Mouse (Mus musculus) embryonic facial prominence, embryonic 10.5 days (tissue): Measurements from ENCODE around the gene Tyrobp. TPM values are rescaled to one million over a fixed set of nuclear protein-coding genes. Genes with fewer than 3 reads are reported as not detected.

ENCODE experiments used
- DNase-seq: peaks from one replicate; pipeline ENCODE4 v3.0.0-alpha.2; 2017; ENCODE audit warnings: low spot score
- H3K27ac ChIP-seq: fragments of 300-500 bp; sonication (generic); replicated peaks from 2 replicates; pipeline ENCODE4 v1.5.1; 2016; ENCODE audit warnings: mild to moderate bottlenecking
- H3K27me3 ChIP-seq: fragments of 300-500 bp; sonication (generic); replicated peaks from 2 replicates; pipeline ENCODE4 v1.6.1; 2016; ENCODE audit warnings: low read depth, mild to moderate bottlenecking; ENCODE audit not compliant: poor library complexity, severe bottlenecking
- H3K36me3 ChIP-seq: fragments of 300-500 bp; sonication (generic); replicated peaks from 2 replicates; pipeline ENCODE4 v1.6.1; 2016; ENCODE audit warnings: mild to moderate bottlenecking, moderate library complexity
- H3K4me1 ChIP-seq: fragments of 300-500 bp; sonication (generic); 2 replicates; pipeline ENCODE4 v1.6.1; 2016
- H3K4me3 ChIP-seq: fragments of 300-500 bp; sonication (generic); 2 replicates; pipeline ENCODE4 v1.5.1; 2016; ENCODE audit warnings: mild to moderate bottlenecking, moderate library complexity
- H3K9me3 ChIP-seq: fragments of 300-500 bp; sonication (generic); 2 replicates; pipeline ENCODE4 v1.6.1; 2016; ENCODE audit warnings: mild to moderate bottlenecking
- WGBS: fragments of 180-500 bp; shearing (Covaris S2); methylation state at CpG from one replicate; pipeline ENCODE4 v1.1.7; 2016; 5-methylcytosine and 5-hydroxymethylcytosine counted together
- polyA plus RNA-seq: library from polyadenylated mRNA; unstranded; fragments of >200 nt; fragmentation: Nextera tagmentation; extraction: Ambion mirVana; gene quantifications from 2 replicates; pipeline ENCODE4 v1.2.1, GENCODE M21; 2016

Tyrobp gene
- polyA plus RNA-seq, 1 experiment from 2014 or later, result 15.4 TPM

DNA sequence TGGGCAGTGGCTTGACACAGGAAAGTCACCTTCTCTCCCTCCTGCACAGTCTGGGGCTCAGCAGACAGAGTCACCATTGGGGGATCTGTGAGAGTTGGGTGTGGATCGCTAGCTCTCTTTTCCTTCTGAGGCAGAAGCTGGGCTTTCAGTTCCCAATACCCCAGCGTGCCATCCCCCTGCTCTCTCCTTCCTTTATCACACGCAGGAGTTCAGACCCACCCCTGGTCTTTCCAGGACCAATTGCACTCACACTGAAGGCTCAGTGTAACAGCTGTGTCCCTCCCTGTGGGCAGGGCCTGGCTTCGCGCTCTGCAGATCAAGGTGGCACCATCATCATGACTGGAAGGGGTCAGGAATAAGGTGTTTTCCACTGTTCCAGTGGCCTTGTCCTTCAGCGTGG is 40.7 kb downstream of the Tyrobp start:
- no peaks in the 10 kb centered on the region for H3K36me3 ChIP-seq
- no peak for DNase-seq
- no peaks in the 10 kb centered on the region for H3K9me3 ChIP-seq
- H3K27ac ChIP-seq, result no peak overlapping the region
- H3K27me3 ChIP-seq, result peaks cover 97% of the 10 kb centered on the region
- H3K4me3 ChIP-seq, result no peak overlapping the region
- peaks cover 26% of the 10 kb centered on the region for H3K4me1 ChIP-seq
- 9% methylated on average over 6 of the region's 6 CpGs for WGBS

- Histone ChIP-seq H3K36me3 (no peaks in the 10 kb centered on the region), H3K4me3 (peak overlapping the region; percentile 38), H3K27me3 (peaks cover 100% of the 10 kb centered on the region), H3K4me1 (peaks cover 26% of the 10 kb centered on the region), H3K9me3 (no peaks in the 10 kb centered on the region), H3K27ac (no peak overlapping the region)
- WGBS, result 2% methylated on average over 9 of the region's 9 CpGs
- DNase-seq, result no peak
Observed at GRCm38 (mm10) chr7:30456487-30456886, 42.9 kb downstream of the Tyrobp start.

DNA sequence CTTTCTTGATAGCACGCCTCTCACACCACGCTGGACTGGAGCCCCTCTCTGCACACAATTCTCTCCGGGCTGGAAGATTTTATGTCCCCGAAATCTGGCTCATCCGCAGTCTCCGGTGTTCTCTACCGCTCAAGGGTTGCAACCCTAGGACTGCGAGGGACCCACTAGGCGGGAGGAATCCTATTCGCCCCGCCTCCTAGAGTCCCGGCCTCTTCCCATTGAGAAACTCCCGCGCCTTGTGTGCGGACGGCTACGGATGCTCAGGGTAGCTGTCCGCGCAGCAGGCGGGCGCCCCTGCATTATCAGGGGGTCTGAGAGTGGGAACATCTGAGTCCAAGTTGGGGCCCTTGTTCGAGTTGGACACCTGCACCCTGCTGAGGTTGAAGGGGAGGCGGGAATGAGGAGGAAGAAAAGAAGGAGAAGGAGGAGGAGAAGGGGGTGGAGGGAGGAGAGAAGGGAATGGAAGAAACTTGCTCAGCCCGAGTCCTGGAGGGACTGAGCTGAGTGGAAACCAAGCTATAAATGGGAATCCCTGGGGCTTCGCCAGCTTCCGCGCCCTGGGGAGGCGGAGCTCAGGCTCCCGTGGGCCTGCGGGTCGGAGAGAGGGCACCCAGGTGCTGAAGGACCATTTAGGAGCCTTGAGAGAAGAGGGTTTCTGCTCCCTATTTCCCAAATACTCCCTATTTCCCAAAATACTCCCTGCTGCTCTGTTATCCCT is 43.5 kb downstream of the Tyrobp start:
- no peak for DNase-seq
- Histone ChIP-seq H3K27ac (no peak overlapping the region), H3K27me3 (peaks cover 100% of the 10 kb centered on the region), H3K4me1 (peaks cover 26% of the 10 kb centered on the region), H3K36me3 (no peaks in the 10 kb centered on the region), H3K9me3 (no peaks in the 10 kb centered on the region), H3K4me3 (peak overlapping the region; percentile 38)
- under 1% methylated on average over 31 of the region's 31 CpGs for WGBS

DNA sequence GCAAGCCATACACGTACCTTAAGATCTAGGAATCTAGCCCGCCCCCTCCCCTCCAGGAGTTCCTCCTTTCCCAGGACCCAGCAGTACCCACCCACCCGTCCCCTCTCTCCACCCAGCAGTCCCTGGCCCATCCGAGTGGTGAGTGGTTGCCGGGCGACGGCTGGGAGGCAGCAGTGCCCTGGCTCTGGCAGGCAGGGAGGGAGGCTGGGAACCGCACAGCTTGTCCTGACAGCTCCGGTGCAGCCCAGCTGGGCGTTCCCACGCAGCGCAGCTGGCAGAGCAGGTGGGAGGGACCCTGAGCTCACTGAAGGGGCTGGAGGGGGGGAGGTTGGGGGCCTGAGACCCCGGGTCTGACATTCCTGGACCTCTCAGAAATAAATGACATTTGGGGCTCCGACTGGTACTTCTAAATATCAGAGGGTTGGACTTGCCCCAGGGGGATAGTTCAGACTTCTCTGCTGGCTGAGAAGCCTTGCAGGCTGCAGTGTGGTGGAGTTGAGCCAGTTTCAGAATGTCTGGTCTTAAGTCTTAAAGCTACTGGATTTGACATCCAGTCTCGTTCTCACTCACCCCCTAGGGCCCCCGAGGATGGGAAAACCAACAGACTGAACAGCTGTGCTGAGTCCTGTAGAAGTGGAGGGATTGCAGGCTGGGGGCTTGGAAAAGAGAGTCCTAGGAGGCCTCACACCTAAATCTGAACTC is 44.2 kb downstream of the Tyrobp start, which contains the start of the genes Kirrel2 and Nphs1:
Gene Kirrel2 (minus strand): TSS at position 62 of the 702 bp plus-strand sequence.
Gene Nphs1 (plus strand): TSS at position 687 of the 702 bp plus-strand sequence.
- peaks cover 26% of the 10 kb centered on the region for H3K4me1 ChIP-seq
- peaks cover 100% of the 10 kb centered on the region for H3K27me3 ChIP-seq
- H3K36me3 ChIP-seq, result no peaks in the 10 kb centered on the region
- WGBS, result 2% methylated on average over 16 of the region's 16 CpGs
- no peak within 1 kb of the TSS for H3K27ac ChIP-seq
- peak; percentile 53 for DNase-seq
- H3K4me3 ChIP-seq, result peak within 1 kb of the TSS; percentile 38
- no peaks in the 10 kb centered on the region for H3K9me3 ChIP-seq

DNA sequence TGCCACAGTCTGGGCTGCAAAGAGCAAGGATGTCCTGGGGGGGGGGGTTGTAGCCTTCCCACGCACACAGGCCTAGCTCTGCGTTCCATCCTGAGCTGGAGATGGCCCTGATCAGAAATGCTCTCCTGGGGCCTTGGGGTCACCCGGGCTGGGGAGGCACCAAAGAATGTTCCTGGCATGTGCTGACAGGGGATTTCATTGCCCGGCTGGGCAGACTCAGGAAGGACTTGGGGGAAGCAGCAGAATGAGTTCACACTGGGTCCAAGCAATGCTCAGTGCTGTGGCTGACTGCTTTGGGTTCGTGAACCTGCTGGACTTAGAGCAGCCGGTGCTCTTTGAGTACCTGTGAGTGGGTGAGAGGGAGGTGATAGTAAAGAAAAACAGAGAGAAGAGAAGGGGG is 45.9 kb downstream of the Tyrobp start:
- Histone ChIP-seq H3K4me3 (no peak overlapping the region), H3K9me3 (no peaks in the 10 kb centered on the region), H3K27ac (no peak overlapping the region), H3K27me3 (peaks cover 100% of the 10 kb centered on the region), H3K4me1 (peaks cover 20% of the 10 kb centered on the region), H3K36me3 (no peaks in the 10 kb centered on the region)
- DNase-seq, result no peak
- WGBS, result 33% methylated on average over 6 of the region's 6 CpGs

GRCm38 (mm10) chr7:30463568-30463967 is 50.0 kb downstream of the Tyrobp start:
- Histone ChIP-seq H3K4me3 (no peak overlapping the region), H3K4me1 (peaks cover 10% of the 10 kb centered on the region), H3K27me3 (peaks cover 100% of the 10 kb centered on the region), H3K36me3 (no peaks in the 10 kb centered on the region), H3K27ac (no peak overlapping the region), H3K9me3 (no peaks in the 10 kb centered on the region)
- 33% methylated on average over 7 of the region's 7 CpGs for WGBS
- DNase-seq, result no peak

GRCm38 (mm10) chr7:30463996-30464395 is 50.4 kb downstream of the Tyrobp start:
- Histone ChIP-seq H3K36me3 (no peaks in the 10 kb centered on the region), H3K4me1 (peaks cover 10% of the 10 kb centered on the region), H3K27me3 (peaks cover 99% of the 10 kb centered on the region), H3K4me3 (no peak overlapping the region), H3K27ac (no peak overlapping the region), H3K9me3 (no peaks in the 10 kb centered on the region)
- 17% methylated on average over 4 of the region's 4 CpGs for WGBS
- DNase-seq, result no peak

- Histone ChIP-seq H3K27me3 (peaks cover 90% of the 10 kb centered on the region), H3K27ac (no peak overlapping the region), H3K4me1 (peaks cover 10% of the 10 kb centered on the region), H3K4me3 (no peak overlapping the region), H3K9me3 (no peaks in the 10 kb centered on the region), H3K36me3 (no peaks in the 10 kb centered on the region)
- DNase-seq, result no peak
- 10% methylated on average over 6 of the region's 6 CpGs for WGBS
Observed at GRCm38 (mm10) chr7:30464816-30465300, 51.3 kb downstream of the Tyrobp start.

Other genes with a start within 250 kb of the Tyrobp start
- gene Zfp146, start 244.0 kb upstream of the Tyrobp start, polyA plus RNA-seq, result 19.9 and 20.1 TPM in 2 replicates
- 2.5 and 4.2 TPM in 2 replicates for gene Cox7a1, start 229.6 kb upstream of the Tyrobp start, polyA plus RNA-seq
- gene Capns1, start 214.9 kb upstream of the Tyrobp start, polyA plus RNA-seq, result 54.8 and 61.9 TPM in 2 replicates
- gene Polr2i, start 181.8 kb upstream of the Tyrobp start, polyA plus RNA-seq, result 174 and 177 TPM in 2 replicates
- 270 and 275 TPM in 2 replicates for gene Tbcb, start 181.5 kb upstream of the Tyrobp start, polyA plus RNA-seq
- not detected in 2 replicates for gene Ovol3, start 178.0 kb upstream of the Tyrobp start, polyA plus RNA-seq
- 0.45 and 0.90 TPM in 2 replicates for gene Thap8, start 133.7 kb upstream of the Tyrobp start, polyA plus RNA-seq
- gene Wdr62, start 133.3 kb upstream of the Tyrobp start, polyA plus RNA-seq, result 17.8 and 18.2 TPM in 2 replicates
- 53.0 and 53.4 TPM in 2 replicates for gene Clip3, start 122.0 kb upstream of the Tyrobp start, polyA plus RNA-seq
- gene Alkbh6, start 105.0 kb upstream of the Tyrobp start, polyA plus RNA-seq, result 95.5 and 97.0 TPM in 2 replicates
- gene Syne4, start 99.0 kb upstream of the Tyrobp start, polyA plus RNA-seq, result 51.1 and 65.6 TPM in 2 replicates
- gene E130208F15Rik, start 92.0 kb upstream of the Tyrobp start, polyA plus RNA-seq, result 2.1 TPM in 2 replicates
- 17.5 and 17.8 TPM in 2 replicates for gene Sdhaf1, start 89.9 kb upstream of the Tyrobp start, polyA plus RNA-seq
- gene Lrfn3, start 51.0 kb upstream of the Tyrobp start, polyA plus RNA-seq, result 5.0 and 5.4 TPM in 2 replicates
- not detected in 2 replicates for gene Hcst, start 6.1 kb downstream of the Tyrobp start, polyA plus RNA-seq
- 1.1 and 1.8 TPM in 2 replicates for gene Nfkbid, start 8.0 kb downstream of the Tyrobp start, polyA plus RNA-seq
- 28.6 and 32.3 TPM in 2 replicates for gene Aplp1, start 31.8 kb downstream of the Tyrobp start, polyA plus RNA-seq
- 1.3 and 2.2 TPM in 2 replicates for gene Kirrel2, start 43.9 kb downstream of the Tyrobp start, polyA plus RNA-seq
- gene Nphs1, start 44.6 kb downstream of the Tyrobp start, polyA plus RNA-seq, result 0.15 and 0.63 TPM in 2 replicates
- 0.28 TPM in 1 of 2 replicates, not detected in the other for gene Prodh2, start 79.9 kb downstream of the Tyrobp start, polyA plus RNA-seq
- gene Arhgap33, start 121.3 kb downstream of the Tyrobp start, polyA plus RNA-seq, result 24.8 and 25.2 TPM in 2 replicates
- 4.1 and 5.6 TPM in 2 replicates for gene Hspb6, start 138.4 kb downstream of the Tyrobp start, polyA plus RNA-seq
- gene Proser3, start 138.5 kb downstream of the Tyrobp start, polyA plus RNA-seq, result 17.7 TPM in 2 replicates
- 42.5 and 45.2 TPM in 2 replicates for gene Lin37, start 146.1 kb downstream of the Tyrobp start, polyA plus RNA-seq
- gene U2af1l4, start 149.5 kb downstream of the Tyrobp start, polyA plus RNA-seq, result 91.5 and 94.9 TPM in 2 replicates
- 14.2 and 15.3 TPM in 2 replicates for gene Gm49396, start 149.6 kb downstream of the Tyrobp start, polyA plus RNA-seq
- 112 and 118 TPM in 2 replicates for gene Psenen, start 149.9 kb downstream of the Tyrobp start, polyA plus RNA-seq
- 2.8 and 4.6 TPM in 2 replicates for gene Igflr1, start 151.7 kb downstream of the Tyrobp start, polyA plus RNA-seq
- 8.9 and 10.2 TPM in 2 replicates for gene Kmt2b, start 175.0 kb downstream of the Tyrobp start, polyA plus RNA-seq
- gene Zbtb32, start 185.1 kb downstream of the Tyrobp start, polyA plus RNA-seq, result 0.41 TPM in 1 of 2 replicates, not detected in the other
- gene Upk1a, start 199.1 kb downstream of the Tyrobp start, polyA plus RNA-seq, result 0.54 and 1.0 TPM in 2 replicates
- gene Cox6b1, start 212.4 kb downstream of the Tyrobp start, polyA plus RNA-seq, result 776 and 799 TPM in 2 replicates
- 0.47 and 0.87 TPM in 2 replicates for gene Etv2, start 222.1 kb downstream of the Tyrobp start, polyA plus RNA-seq
- 134 and 139 TPM in 2 replicates for gene Rbm42, start 236.6 kb downstream of the Tyrobp start, polyA plus RNA-seq